Mouse (Mus musculus): ENCODE data around the gene Klhl40. TPM values are rescaled to one million over a fixed set of nuclear protein-coding genes. Genes with fewer than 3 reads are reported as not detected.

Gene Klhl40
- total and polyA plus RNA-seq, 3 experiments = not detected

DNA sequence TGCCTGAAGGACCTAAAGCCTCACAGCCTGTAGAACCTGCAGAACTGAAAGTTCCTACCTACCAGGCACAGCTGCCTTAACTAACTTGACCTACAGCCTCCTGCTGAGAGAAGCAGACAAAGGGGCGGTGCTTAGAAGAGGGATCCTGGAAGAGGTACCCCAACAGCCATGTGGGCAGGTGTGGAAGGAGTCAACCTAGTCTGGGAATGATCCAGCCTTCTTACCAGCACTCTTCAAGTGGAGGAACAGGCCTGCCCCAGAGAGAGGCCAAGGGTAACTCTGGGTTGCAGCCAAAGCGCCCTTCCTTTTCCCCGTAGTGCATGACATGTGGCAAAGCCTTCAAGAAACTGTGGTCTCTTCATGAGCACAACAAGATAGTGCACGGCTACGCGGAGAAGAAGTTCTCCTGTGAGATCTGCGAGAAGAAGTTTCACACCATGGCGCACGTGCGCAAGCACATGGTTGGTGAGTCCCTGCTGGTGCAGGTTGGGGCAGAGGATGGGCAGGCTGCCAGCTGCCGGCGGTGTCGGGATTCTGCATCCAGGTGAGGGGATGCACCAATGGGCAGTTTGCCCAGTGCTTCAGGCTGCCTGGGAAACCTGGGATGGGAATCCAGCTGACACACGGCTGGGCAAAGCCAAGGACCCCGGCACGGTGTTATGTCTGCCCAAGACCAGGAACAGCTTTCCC is 12.1 kb upstream of the Klhl40 start:
- in situ Hi-C loops (cut with MboI; ENCODE audit: low pct_ligation_motif_present, low pct_unique_long_range_greater_than_20kb, low sequenced_read_pairs) = loop anchor here (5.0 kb wide), 1 partner anchor 47 kb away; no protein-coding TSS in a partner anchor
- dilution Hi-C loops (cut with MboI; ENCODE audit: extremely low pct_ligation_motif_present, extremely low pct_unique_long_range_greater_than_20kb, low sequenced_read_pairs) = no loop called here
- Histone ChIP-seq H3K27me3 (replicated peaks) (no peaks in the 10 kb centered on the region), H3K4me1 (ENCODE audit: control insufficient read depth in 1 of 2, insufficient read depth in 2 of 2) (peaks cover 2 to 13% of the 10 kb centered on the region in 2 experiments; a peak in 2 of 4 replicates), H3K4me3 (replicated peaks in 1 of 3; ENCODE audit: low read depth in 2 of 3, low read length in 2 of 3, poor library complexity in 1 of 3) (no peak overlapping the region), H3K4me2 (ENCODE audit: insufficient read depth, low read depth, poor library complexity, severe bottlenecking) (no peak overlapping the region), H3K27ac (ENCODE audit: insufficient read depth, low read depth) (no peak overlapping the region), H3K9ac (ENCODE audit: insufficient read depth, low read depth) (no peak overlapping the region), H3K9me3 (replicated peaks; ENCODE audit: low read length) (peaks cover 5% of the 10 kb centered on the region), H3K36me3 (replicated peaks in 1 of 2; ENCODE audit: control insufficient read depth in 1 of 2, insufficient read depth in 1 of 2, low read length in 1 of 2) (peaks cover 9 to 40% of the 10 kb centered on the region in 2 experiments), H3K79me2 (replicated peaks; ENCODE audit: control insufficient read depth, extremely low read depth, insufficient read depth, poor library complexity, severe bottlenecking) (no peaks in the 10 kb centered on the region)
- no peak for DNase-seq (ENCODE audit: extremely low read depth)
- TF ChIP-seq POLR2A (IDR thresholded peaks at IDR 0.05; ENCODE audit: low read depth, low read length) (no peak), SMC3 (IDR thresholded peaks at IDR 0.05; ENCODE audit: low read depth, low read length) (no peak), ZMIZ1 (IDR thresholded peaks at IDR 0.05; ENCODE audit: low read depth, low read length) (no peak), RCOR1 (conservative IDR thresholded peaks at IDR 0.05; ENCODE audit: low read depth, low read length) (no peak), USF1 (IDR thresholded peaks at IDR 0.05; ENCODE audit: low read depth, low read length) (no peak), TCF12 (IDR thresholded peaks at IDR 0.05; ENCODE audit: low read depth, low read length) (no peak), IRF4 (IDR thresholded peaks at IDR 0.05; ENCODE audit: low read depth, low read length) (no peak), KAT2A (IDR thresholded peaks at IDR 0.05; ENCODE audit: insufficient replicate concordance, low read length) (no peak), ETS1 (conservative IDR thresholded peaks at IDR 0.05; ENCODE audit: low read depth, low read length) (no peak), JUN (IDR thresholded peaks at IDR 0.05; ENCODE audit: insufficient read depth, low read depth, low read length) (no peak), MAX (IDR thresholded peaks at IDR 0.05; ENCODE audit: low read length) (no peak), JUND (conservative IDR thresholded peaks at IDR 0.05; ENCODE audit: low read depth, low read length) (no peak)

DNA sequence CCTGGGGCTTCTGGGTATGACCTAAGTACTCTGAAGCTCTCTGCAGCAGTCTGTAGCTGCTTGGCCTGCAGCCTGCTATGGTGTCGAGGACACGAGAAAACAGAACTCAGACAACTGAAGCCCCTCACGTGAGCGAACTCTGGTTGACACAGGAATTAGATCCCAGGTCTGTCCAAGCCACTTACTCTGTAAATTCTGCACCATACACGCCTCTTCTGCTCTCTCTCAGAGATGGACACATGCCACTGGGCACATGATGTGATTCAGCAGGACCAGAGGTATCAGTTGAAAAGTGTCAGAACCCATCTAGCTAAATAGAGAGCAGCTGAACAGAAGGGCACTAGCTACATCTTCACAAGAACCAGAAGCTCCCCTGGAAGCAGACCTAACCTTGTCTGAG is 5.0 kb upstream of the Klhl40 start:
- no peak overlapping the region for H3K9ac ChIP-seq (ENCODE audit: insufficient read depth, low read depth)
- H3K4me3 ChIP-seq (replicated peaks in 1 of 3; ENCODE audit: low read depth in 2 of 3, low read length in 2 of 3, poor library complexity in 1 of 3) = no peak overlapping the region
- no peak overlapping the region for H3K4me2 ChIP-seq (ENCODE audit: insufficient read depth, low read depth, poor library complexity, severe bottlenecking)
- H3K27ac ChIP-seq (ENCODE audit: insufficient read depth, low read depth) = no peak overlapping the region
- H3K36me3 ChIP-seq (replicated peaks in 1 of 2; ENCODE audit: control insufficient read depth in 1 of 2, insufficient read depth in 1 of 2, low read length in 1 of 2) = peaks cover 2% of the 10 kb centered on the region in 2 experiments
- peaks cover 12% of the 10 kb centered on the region for H3K27me3 ChIP-seq (replicated peaks)
- H3K4me1 ChIP-seq (ENCODE audit: control insufficient read depth in 1 of 2, insufficient read depth in 2 of 2) = 0 out of 4 replicates have a peak, but pooled peaks cover 0 to 3% of the 10 kb centered on the region in 2 experiments
- H3K9me3 ChIP-seq (replicated peaks; ENCODE audit: low read length) = no peaks in the 10 kb centered on the region
- H3K79me2 ChIP-seq (replicated peaks; ENCODE audit: control insufficient read depth, extremely low read depth, insufficient read depth, poor library complexity, severe bottlenecking) = no peaks in the 10 kb centered on the region
- TF ChIP-seq ZNF384 (IDR thresholded peaks at IDR 0.05; ENCODE audit: low read depth, low read length) (no peak), BHLHE40 (IDR thresholded peaks at IDR 0.05; ENCODE audit: low read depth, low read length) (0 out of 2 replicates have a peak, but pooled peaks have one; percentile 9), ZC3H11A (IDR thresholded peaks at IDR 0.05; ENCODE audit: low read depth, low read length) (no peak), JUND (conservative IDR thresholded peaks at IDR 0.05; ENCODE audit: low read depth, low read length) (no peak), MXI1 (IDR thresholded peaks at IDR 0.05; ENCODE audit: low read depth, low read length) (no peak)
- in situ Hi-C loops (cut with MboI; ENCODE audit: low pct_ligation_motif_present, low pct_unique_long_range_greater_than_20kb, low sequenced_read_pairs) (no loop called here), dilution Hi-C loops (cut with MboI; ENCODE audit: extremely low pct_ligation_motif_present, extremely low pct_unique_long_range_greater_than_20kb, low sequenced_read_pairs) (no loop called here)
- DNase-seq (ENCODE audit: extremely low read depth) = no peak
